In genomic region chr1:24677706-24678105, GRCm38 (mm10) we compare ENCODE assay signal across 8 mouse cellular contexts. TPM values are rescaled to one million over a fixed set of nuclear protein-coding genes. Genes with fewer than 3 reads are reported as not detected.
DNase-seq lines count a peak whose midpoint lies in the region; ATAC-seq lines count a peak whose summit lies in the region.

No protein-coding gene starts in this region.

- peaks cover 41% of the 10 kb centered on the region for H3K79me2 ChIP-seq in macrophage (ENCODE audit: inconsistent target)

- peaks cover 24% of the 10 kb centered on the region for H3K4me1 ChIP-seq in erythroblast, embryonic 14.5 days (ENCODE audit: control insufficient read depth)
- no peaks in the 10 kb centered on the region for H3K4me1 ChIP-seq in embryonic facial prominence, embryonic 11.5 days (ENCODE audit: control insufficient read depth, insufficient read depth, low read length)
- 0 out of 2 replicates have a peak, but pooled peaks cover 5% of the 10 kb centered on the region for H3K4me1 ChIP-seq in intestine, embryonic 15.5 days (replicated peaks)

- no peak for ATAC-seq in erythroblast, adult 5-6 weeks (replicated peaks; ENCODE audit: low FRiP score, poor library complexity, severe bottlenecking)
- no peak for ATAC-seq in embryonic facial prominence, embryonic 11.5 days (replicated peaks; ENCODE audit: insufficient number of reproducible peaks, low FRiP score, low TSS enrichment, low read depth)
- peak; percentile 8 for ATAC-seq in intestine, embryonic 15.5 days

- H3K27me3 ChIP-seq in erythroblast, embryonic 14.5 days (ENCODE audit: control insufficient read depth) = no peaks in the 10 kb centered on the region
- H3K27me3 ChIP-seq in embryonic facial prominence, embryonic 11.5 days (ENCODE audit: control insufficient read depth, insufficient read depth, low read length) = no peaks in the 10 kb centered on the region
- H3K27me3 ChIP-seq in intestine, embryonic 15.5 days (replicated peaks) = no peaks in the 10 kb centered on the region

- no peak overlapping the region for H3K27ac ChIP-seq in embryonic facial prominence, embryonic 11.5 days (replicated peaks; ENCODE audit: low read depth, low read length)
- H3K27ac ChIP-seq in intestine, embryonic 15.5 days = no peak overlapping the region
- peak overlapping the region; percentile 53 for H3K27ac ChIP-seq in macrophage

- peak overlapping the region; percentile 72 for H3K4me3 ChIP-seq in erythroblast, embryonic 14.5 days (replicated peaks)
- H3K4me3 ChIP-seq in embryonic facial prominence, embryonic 11.5 days (ENCODE audit: low read depth, low read length) = peak overlapping the region; percentile 75
- H3K4me3 ChIP-seq in intestine, embryonic 15.5 days (replicated peaks) = peak overlapping the region; percentile 80
- peak overlapping the region; percentile 40 for H3K4me3 ChIP-seq in macrophage (ENCODE audit: inconsistent target)

- DNase-seq in CD4-positive helper T cell, adult 2 months (ENCODE audit: low read depth, low spot score) = peak; percentile 57
- DNase-seq in embryonic facial prominence, embryonic 11.5 days (ENCODE audit: low spot score) = no peak
- DNase-seq in spleen, postnatal 36 days (ENCODE audit: low spot score in 2 of 2) = no peak
- DNase-seq in spleen, postnatal 14 days (ENCODE audit: low spot score in 2 of 2) = no peak

- H3K36me3 ChIP-seq in erythroblast, embryonic 14.5 days (ENCODE audit: control insufficient read depth) = no peaks in the 10 kb centered on the region
- no peaks in the 10 kb centered on the region for H3K36me3 ChIP-seq in embryonic facial prominence, embryonic 11.5 days (replicated peaks; ENCODE audit: control insufficient read depth, insufficient read depth, low read depth, low read length)
- no peaks in the 10 kb centered on the region for H3K36me3 ChIP-seq in intestine, embryonic 15.5 days
- no peaks in the 10 kb centered on the region for H3K36me3 ChIP-seq in macrophage (ENCODE audit: inconsistent target)

- H3K9ac ChIP-seq in embryonic facial prominence, embryonic 11.5 days (replicated peaks; ENCODE audit: low read length) = no peak overlapping the region
- no peak overlapping the region for H3K9ac ChIP-seq in intestine, embryonic 15.5 days

- H3K4me2 ChIP-seq in embryonic facial prominence, embryonic 11.5 days (ENCODE audit: low read depth, low read length) = peak overlapping the region; percentile 42; the same call in 1 of the 2 replicates
- H3K4me2 ChIP-seq in intestine, embryonic 15.5 days (replicated peaks) = peak overlapping the region; percentile 66

- H3K9me3 ChIP-seq in erythroblast, embryonic 14.5 days (ENCODE audit: control insufficient read depth, low read length) = no peaks in the 10 kb centered on the region; the same call in 1 of the 2 replicates
- H3K9me3 ChIP-seq in embryonic facial prominence, embryonic 11.5 days (replicated peaks; ENCODE audit: control insufficient read depth, low read length) = no peaks in the 10 kb centered on the region
- H3K9me3 ChIP-seq in intestine, embryonic 15.5 days = no peaks in the 10 kb centered on the region

- WGBS in embryonic facial prominence, embryonic 11.5 days = 82% methylated on average over 9 of the region's 9 CpGs
- WGBS in intestine, embryonic 15.5 days = 58% methylated on average over 9 of the region's 9 CpGs
- 70% methylated on average over 9 of the region's 9 CpGs for WGBS in macrophage (ENCODE audit: missing documents)

RNA-seq across cellular contexts. Expression of gene Lmbrd1, which starts 0.7 kb away (rescaled TPM):
- polyA plus RNA-seq in erythroblast, embryonic 14.5 days (2012) = 0.02 and 0.15 TPM in 2 replicates
- 2.1 and 8.2 TPM in 2 replicates for total RNA-seq in erythroblast, adult 5-6 weeks (2015; ENCODE audit: low replicate concordance)
- 5.8 and 5.9 TPM in 2 replicates for total RNA-seq in erythroblast, adult 5-6 weeks (2017; ENCODE audit: low replicate concordance)
- polyA plus RNA-seq in embryonic facial prominence, embryonic 11.5 days (2014; fragmentation: Nextera tagmentation; extraction: Ambion mirVana) = 26.7 and 27.3 TPM in 2 replicates
- 32.0 and 36.6 TPM in 2 replicates for polyA plus RNA-seq in intestine, embryonic 15.5 days (2015; fragmentation: Nextera tagmentation; extraction: Ambion mirVana)
- total RNA-seq in macrophage (2018; cell fraction: chromatin; rRNA removed) = 100 to 1,000 TPM in 24 of 26 experiments, 10 to 100 TPM in 2; 92.4 to 302 (median 120) TPM
- total RNA-seq in macrophage (2018; cell fraction: cytosol; rRNA removed) = 100 to 1,000 TPM in 1 of 26 experiments, 10 to 100 TPM in 25; 52.1 to 102 (median 67.9) TPM
- 100 to 1,000 TPM in 17 of 26 experiments, 10 to 100 TPM in 9; 79.7 to 180 (median 107) TPM for total RNA-seq in macrophage (2018; cell fraction: nucleus; rRNA removed)
- 56.9 to 120 TPM (median 62.5 TPM) in 3 replicates for polyA plus RNA-seq in macrophage (2018)

Comparison
In these comparisons a context has a peak if more than half of its experiments do, and no peak if none do; other contexts are left out.
1. RNA of gene Lmbrd1, which starts 0.7 kb away (polyA plus RNA-seq): 56.9 to 120 TPM in macrophage, 32.0 to 36.6 TPM in intestine, embryonic 15.5 days and 26.7 to 27.3 TPM in embryonic facial prominence, embryonic 11.5 days; 0.02 to 0.15 TPM in erythroblast, embryonic 14.5 days; every median in the first group is over 10 times any median in the second.
2. Peak in every context shown above with its lines, with median percentiles within 50 percentile points of each other: H3K4me3 ChIP-seq.